Mouse (Mus musculus): ENCODE measurements around the gene Kcnn3.

Kcnn3 gene

GRCm38 (mm10) chr3:89688694-89689581, 169.0 kb downstream of the Kcnn3 start:
- DNase-seq, result peak; percentile 90

- no peak for DNase-seq
Observed at GRCm38 (mm10) chr3:89691776-89692175, 171.8 kb downstream of the Kcnn3 start.

- DNase-seq, result peak; percentile 51
Observed at GRCm38 (mm10) chr3:89696152-89696821, 176.3 kb downstream of the Kcnn3 start.

- DNase-seq, result no peak
Observed at GRCm38 (mm10) chr3:89698958-89699357, 179.0 kb downstream of the Kcnn3 start.

- no peak for DNase-seq
Observed at GRCm38 (mm10) chr3:89700461-89700860, 180.5 kb downstream of the Kcnn3 start.

GRCm38 (mm10) chr3:89703596-89703995, 183.6 kb downstream of the Kcnn3 start:
- no peak for DNase-seq

- DNase-seq, result no peak
Observed at GRCm38 (mm10) chr3:89704064-89704463, 184.1 kb downstream of the Kcnn3 start.

- DNase-seq, result peak; percentile 93
Observed at GRCm38 (mm10) chr3:89714359-89715206, 194.6 kb downstream of the Kcnn3 start, which contains the start of gene Adar. Gene Adar (plus strand): TSS chr3:89715022.

- DNase-seq, result peak; percentile 57
Observed at GRCm38 (mm10) chr3:89715207-89715966, 195.4 kb downstream of the Kcnn3 start.

GRCm38 (mm10) chr3:89715967-89716256, 195.9 kb downstream of the Kcnn3 start:
- DNase-seq, result peak; percentile 28

GRCm38 (mm10) chr3:89722032-89722431, 202.1 kb downstream of the Kcnn3 start:
- no peak for DNase-seq

GRCm38 (mm10) chr3:89723400-89724084, 203.6 kb downstream of the Kcnn3 start:
- DNase-seq, result no peak
